Mouse (Mus musculus): ENCODE results near the gene Pdpn. TPM values are rescaled to one million over a fixed set of nuclear protein-coding genes. Genes with fewer than 3 reads are reported as not detected.
"Not testable (repeated sequence)": the region's sequence is repeated elsewhere in the genome, so short reads cannot be mapped to it uniquely, and the experiment has no call there.

Gene Pdpn
- polyA plus RNA-seq (2015; fragmentation: Nextera tagmentation; extraction: Ambion mirVana), result 31.1 and 39.6 TPM in 2 replicates

- Histone ChIP-seq H3K9me3 (no peaks in the 10 kb centered on the region), H3K4me2 (peak within 1 kb of the TSS; percentile 73), H3K4me3 (peak within 1 kb of the TSS; percentile 49), H3K27me3 (peaks cover 6% of the 10 kb centered on the region; the same call in 1 of the 2 replicates), H3K4me1 (peaks cover 56% of the 10 kb centered on the region), H3K27ac (peak within 1 kb of the TSS; percentile 80), H3K9ac (peak within 1 kb of the TSS; percentile 67), H3K36me3 (no peaks in the 10 kb centered on the region)
- 3% methylated on average over 31 of the region's 31 CpGs for WGBS
- ATAC-seq (ENCODE audit: insufficient number of reproducible peaks, insufficient read depth, low FRiP score, low TSS enrichment, low read depth), result peak; percentile 63; the same call in 1 of the 2 replicates
Measured at GRCm38 (mm10) chr4:143299325-143300070, at the start of gene Pdpn. Gene Pdpn (minus strand): TSS chr4:143299564.

- no peak overlapping the region for H3K4me2 ChIP-seq
- 25% methylated on average over 5 of the region's 5 CpGs for whole genome bisulfite sequencing
- H3K27me3 ChIP-seq, result peaks cover 63% of the 10 kb centered on the region
- no peaks in the 10 kb centered on the region for H3K36me3 ChIP-seq
- H3K9ac ChIP-seq, result no peak overlapping the region
- H3K27ac ChIP-seq, result no peak overlapping the region
- no peak for ATAC-seq (ENCODE audit: insufficient number of reproducible peaks, insufficient read depth, low FRiP score, low TSS enrichment, low read depth)
- H3K9me3 ChIP-seq, result no peaks in the 10 kb centered on the region
- no peak overlapping the region for H3K4me3 ChIP-seq
- peaks cover 17% of the 10 kb centered on the region for H3K4me1 ChIP-seq
Measured at GRCm38 (mm10) chr4:143348678-143349077, 49.3 kb upstream of the Pdpn start.

GRCm38 (mm10) chr4:143345491-143345890 is 46.1 kb upstream of the Pdpn start:
- not testable (repeated sequence) for H3K9ac ChIP-seq; H3K4me3 ChIP-seq; H3K4me2 ChIP-seq; H3K9me3 ChIP-seq; H3K27ac ChIP-seq; ATAC-seq (ENCODE audit: insufficient number of reproducible peaks, insufficient read depth, low FRiP score, low TSS enrichment, low read depth); H3K36me3 ChIP-seq
- Histone ChIP-seq H3K27me3 (peaks cover 38% of the 10 kb centered on the region), H3K4me1 (peaks cover 14% of the 10 kb centered on the region)
- 90% methylated on average over 5 of the region's 5 CpGs for WGBS

DNA sequence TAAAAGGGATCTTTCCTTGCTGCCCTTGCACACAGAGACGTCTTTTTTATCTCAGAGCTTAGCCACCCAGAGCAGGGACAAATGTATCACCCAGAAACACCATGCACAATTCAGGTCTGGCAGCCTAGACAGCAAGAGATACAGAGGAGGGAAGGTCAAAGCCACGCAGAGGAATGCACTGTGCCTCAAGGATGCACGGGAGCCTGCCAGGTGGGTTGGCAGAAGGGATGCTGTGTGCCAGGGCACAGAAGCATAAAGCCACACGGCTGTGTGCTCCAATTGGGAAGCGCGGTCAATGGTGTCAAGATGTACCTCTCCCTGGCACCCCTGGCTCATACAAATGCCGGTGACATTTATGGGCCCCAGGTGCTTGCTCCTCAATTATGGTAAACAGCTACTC is 42.1 kb upstream of the Pdpn start:
- Histone ChIP-seq H3K27ac (no peak overlapping the region), H3K4me2 (no peak overlapping the region), H3K4me3 (no peak overlapping the region), H3K36me3 (no peaks in the 10 kb centered on the region), H3K4me1 (no peaks in the 10 kb centered on the region), H3K9me3 (no peaks in the 10 kb centered on the region), H3K9ac (no peak overlapping the region), H3K27me3 (no peaks in the 10 kb centered on the region)
- no peak for ATAC-seq (ENCODE audit: insufficient number of reproducible peaks, insufficient read depth, low FRiP score, low TSS enrichment, low read depth)
- 83% methylated on average over 7 of the region's 7 CpGs for WGBS

DNA sequence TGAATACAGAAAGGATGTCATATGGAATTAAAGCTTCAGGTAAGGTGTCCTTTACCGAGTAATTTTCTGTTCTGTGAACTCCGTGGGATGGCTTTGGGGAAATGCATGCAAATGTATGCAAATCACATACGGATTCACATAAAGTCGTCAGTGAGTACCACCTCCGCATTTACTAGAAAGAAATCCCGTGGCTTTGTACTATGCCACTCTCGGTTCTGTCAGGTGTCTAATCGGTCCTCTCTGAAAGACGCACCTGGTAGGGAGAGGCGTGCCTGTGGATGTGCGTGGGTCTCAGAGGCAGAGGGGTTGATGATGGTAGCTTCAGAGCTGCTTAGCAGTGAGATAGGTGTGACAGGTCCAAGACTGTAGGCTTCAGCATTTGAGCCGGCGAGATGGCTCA is 40.4 kb upstream of the Pdpn start:
- Histone ChIP-seq H3K4me1 (no peaks in the 10 kb centered on the region), H3K9ac (no peak overlapping the region), H3K36me3 (no peaks in the 10 kb centered on the region), H3K27ac (no peak overlapping the region), H3K9me3 (no peaks in the 10 kb centered on the region), H3K27me3 (no peaks in the 10 kb centered on the region), H3K4me3 (no peak overlapping the region), H3K4me2 (no peak overlapping the region)
- 86% methylated on average over 13 of the region's 13 CpGs for WGBS
- ATAC-seq (ENCODE audit: insufficient number of reproducible peaks, insufficient read depth, low FRiP score, low TSS enrichment, low read depth), result no peak

DNA sequence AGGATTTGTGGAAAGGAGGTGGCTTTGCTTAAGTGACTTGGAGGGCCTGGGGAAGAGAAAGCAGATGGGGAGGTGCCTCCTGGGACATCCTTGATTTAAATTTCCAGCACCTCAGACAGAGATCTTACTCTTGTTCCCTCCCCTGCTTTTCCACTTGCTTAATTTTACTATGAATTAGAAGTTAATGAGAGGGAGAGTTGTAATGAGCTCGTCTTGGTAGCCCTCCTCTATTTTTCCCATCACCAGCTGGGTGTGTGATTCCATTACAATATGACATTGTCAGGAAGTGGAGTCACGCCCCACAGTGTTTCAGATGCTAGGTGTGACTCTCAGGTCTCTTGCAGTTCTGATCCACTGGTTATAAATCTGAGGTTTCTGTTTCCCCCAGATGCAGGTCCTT is 36.7 kb upstream of the Pdpn start:
- Histone ChIP-seq H3K9me3 (no peaks in the 10 kb centered on the region), H3K4me2 (no peak overlapping the region), H3K4me3 (no peak overlapping the region), H3K36me3 (no peaks in the 10 kb centered on the region), H3K27me3 (no peaks in the 10 kb centered on the region), H3K4me1 (no peaks in the 10 kb centered on the region), H3K9ac (no peak overlapping the region), H3K27ac (no peak overlapping the region)
- 51% methylated on average over 2 of the region's 2 CpGs for WGBS
- ATAC-seq (ENCODE audit: insufficient number of reproducible peaks, insufficient read depth, low FRiP score, low TSS enrichment, low read depth), result no peak

DNA sequence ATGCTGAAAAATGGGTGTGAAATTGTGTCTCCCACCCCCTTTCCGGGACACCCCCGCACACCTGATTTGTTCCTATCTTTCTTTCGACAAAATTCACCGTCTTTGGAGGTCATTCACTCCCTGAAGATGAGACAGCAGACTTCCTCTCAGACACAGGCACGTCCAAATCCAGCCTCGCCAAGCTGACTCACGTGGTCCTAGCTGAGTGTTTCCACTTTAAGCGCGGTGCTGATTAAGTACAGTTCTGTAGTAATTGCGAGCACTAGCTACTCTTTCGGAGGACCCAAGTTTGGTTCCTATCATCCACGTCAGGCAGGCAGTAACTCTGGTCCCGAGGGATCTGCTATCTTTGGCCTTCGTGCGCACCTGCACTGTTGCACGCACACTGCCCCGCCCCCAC is 35.6 kb upstream of the Pdpn start:
- no peaks in the 10 kb centered on the region for H3K27me3 ChIP-seq
- no peak for ATAC-seq (ENCODE audit: insufficient number of reproducible peaks, insufficient read depth, low FRiP score, low TSS enrichment, low read depth)
- peaks cover 8% of the 10 kb centered on the region for H3K4me1 ChIP-seq
- H3K9ac ChIP-seq, result no peak overlapping the region
- H3K4me2 ChIP-seq, result no peak overlapping the region
- H3K9me3 ChIP-seq, result no peaks in the 10 kb centered on the region
- H3K27ac ChIP-seq, result no peak overlapping the region
- H3K4me3 ChIP-seq, result no peak overlapping the region
- 77% methylated on average over 17 of the region's 17 CpGs for WGBS
- H3K36me3 ChIP-seq, result no peaks in the 10 kb centered on the region

DNA sequence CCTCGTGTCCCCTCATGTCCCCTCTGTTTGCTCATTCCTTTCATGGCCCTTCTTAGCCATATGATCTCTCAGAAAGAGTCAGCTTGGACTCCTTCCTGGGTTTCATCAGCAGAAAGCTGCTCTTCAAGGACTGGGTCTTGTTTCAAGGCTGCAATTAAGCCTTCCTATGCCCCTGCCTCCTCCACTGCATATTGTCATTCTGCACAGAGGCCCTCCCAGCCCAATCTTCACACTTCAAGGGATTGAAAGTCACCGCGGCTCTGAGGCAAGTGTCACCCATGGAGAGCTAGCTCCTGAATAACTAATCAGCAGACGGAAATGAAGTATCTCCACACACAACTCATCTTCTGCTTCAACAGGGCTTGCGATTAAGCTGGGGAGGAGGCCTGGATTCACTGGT is 34.8 kb upstream of the Pdpn start:
- Histone ChIP-seq H3K9ac (no peak overlapping the region), H3K36me3 (no peaks in the 10 kb centered on the region), H3K9me3 (no peaks in the 10 kb centered on the region), H3K27ac (no peak overlapping the region), H3K4me3 (no peak overlapping the region), H3K27me3 (no peaks in the 10 kb centered on the region), H3K4me1 (peaks cover 10% of the 10 kb centered on the region), H3K4me2 (no peak overlapping the region)
- WGBS, result 54% methylated on average over 5 of the region's 5 CpGs
- ATAC-seq (ENCODE audit: insufficient number of reproducible peaks, insufficient read depth, low FRiP score, low TSS enrichment, low read depth), result no peak

- 81% methylated on average over 1 of the region's 1 CpGs for WGBS
- Histone ChIP-seq H3K4me2 (no peak overlapping the region), H3K27me3 (no peaks in the 10 kb centered on the region), H3K27ac (no peak overlapping the region), H3K9ac (no peak overlapping the region), H3K36me3 (no peaks in the 10 kb centered on the region), H3K4me1 (peaks cover 10% of the 10 kb centered on the region), H3K4me3 (no peak overlapping the region), H3K9me3 (no peaks in the 10 kb centered on the region)
- no peak for ATAC-seq (ENCODE audit: insufficient number of reproducible peaks, insufficient read depth, low FRiP score, low TSS enrichment, low read depth)
Measured at GRCm38 (mm10) chr4:143331787-143332186, 32.4 kb upstream of the Pdpn start.

GRCm38 (mm10) chr4:143330566-143330965 is 31.2 kb upstream of the Pdpn start:
- no peak overlapping the region for H3K9ac ChIP-seq
- 10% methylated on average over 9 of the region's 9 CpGs for WGBS
- 0 out of 2 replicates have a peak overlapping the region, but pooled peaks have one; percentile 10 for H3K4me3 ChIP-seq
- H3K9me3 ChIP-seq, result no peaks in the 10 kb centered on the region
- H3K4me1 ChIP-seq, result peaks cover 10% of the 10 kb centered on the region
- ATAC-seq (ENCODE audit: insufficient number of reproducible peaks, insufficient read depth, low FRiP score, low TSS enrichment, low read depth), result 0 out of 2 replicates have a peak, but pooled peaks have one; percentile 70
- H3K27me3 ChIP-seq, result no peaks in the 10 kb centered on the region
- peak overlapping the region; percentile 55 for H3K27ac ChIP-seq
- H3K4me2 ChIP-seq, result peak overlapping the region; percentile 49
- H3K36me3 ChIP-seq, result no peaks in the 10 kb centered on the region

DNA sequence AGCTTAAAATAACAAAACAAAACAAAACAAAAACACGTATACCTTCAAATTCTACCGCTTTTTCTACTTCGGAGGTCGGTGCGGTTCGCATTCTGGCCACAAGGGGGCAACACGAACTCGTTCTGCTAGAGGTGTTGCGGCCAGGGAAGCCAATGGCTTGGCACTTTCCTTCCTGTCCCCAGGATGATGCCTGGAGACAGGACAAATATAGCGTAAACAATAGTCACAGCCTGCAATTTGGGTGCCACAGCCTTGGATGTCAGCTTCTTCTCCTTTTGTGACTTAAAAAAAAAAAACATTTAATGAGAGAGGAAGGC is 26.2 kb upstream of the Pdpn start:
- H3K4me3 ChIP-seq, result peak overlapping the region; percentile 34
- ATAC-seq (ENCODE audit: insufficient number of reproducible peaks, insufficient read depth, low FRiP score, low TSS enrichment, low read depth), result no peak
- peak overlapping the region; percentile 16; the same call in 1 of the 2 replicates for H3K9ac ChIP-seq
- H3K36me3 ChIP-seq, result no peaks in the 10 kb centered on the region
- peak overlapping the region; percentile 59 for H3K4me2 ChIP-seq
- no peak overlapping the region for H3K27ac ChIP-seq
- H3K4me1 ChIP-seq, result peaks cover 7% of the 10 kb centered on the region
- no peaks in the 10 kb centered on the region for H3K27me3 ChIP-seq
- WGBS, result 2% methylated on average over 10 of the region's 10 CpGs
- 0 out of 2 replicates have a peak, but pooled peaks cover 2% of the 10 kb centered on the region for H3K9me3 ChIP-seq

GRCm38 (mm10) chr4:143324925-143325624 is 25.7 kb upstream of the Pdpn start:
- peak overlapping the region; percentile 16; the same call in 1 of the 2 replicates for H3K9ac ChIP-seq
- no peak for ATAC-seq (ENCODE audit: insufficient number of reproducible peaks, insufficient read depth, low FRiP score, low TSS enrichment, low read depth)

More at GRCm38 (mm10) chr4:143324925-143325624, 25.7 kb upstream of the Pdpn start:
- Histone ChIP-seq H3K36me3 (no peaks in the 10 kb centered on the region), H3K27me3 (no peaks in the 10 kb centered on the region), H3K9me3 (0 out of 2 replicates have a peak, but pooled peaks cover 3% of the 10 kb centered on the region), H3K4me1 (peaks cover 2% of the 10 kb centered on the region), H3K27ac (no peak overlapping the region; the same call in 1 of the 2 replicates), H3K4me2 (peak overlapping the region; percentile 59), H3K4me3 (peak overlapping the region; percentile 34)
- 10% methylated on average over 15 of the region's 15 CpGs for WGBS

Measured in embryonic facial prominence, embryonic 13.5 days (tissue).